Mouse (Mus musculus) neural tube, embryonic 15.5 days (tissue): ENCODE data around the gene Zfp595. TPM values are rescaled to one million over a fixed set of nuclear protein-coding genes. Genes with fewer than 3 reads are reported as not detected.
"Not testable (repeated sequence)": the region's sequence is repeated elsewhere in the genome, so short reads cannot be mapped to it uniquely, and the experiment has no call there.

Source experiments
- ATAC-seq: fragments of 200-750 bp; cut with Nextera tagmentation; 2 replicates; pipeline ENCODE4 v1.8.0; 2017; ENCODE audit warnings: mild to moderate bottlenecking, moderate TSS enrichment, moderate library complexity; ENCODE audit not compliant: low FRiP score
- H3K27ac ChIP-seq: fragments of 300-500 bp; sonication (generic); replicated peaks from 2 replicates; pipeline ENCODE4 v1.5.1; 2015; ENCODE audit warnings: mild to moderate bottlenecking, inconsistent platforms
- H3K27me3 ChIP-seq: fragments of 300-500 bp; sonication (generic); replicated peaks from 2 replicates; pipeline ENCODE4 v1.6.1; 2015; ENCODE audit warnings: inconsistent platforms
- H3K36me3 ChIP-seq: fragments of 300-500 bp; sonication (generic); 2 replicates; pipeline ENCODE4 v1.6.1; 2015; ENCODE audit warnings: inconsistent platforms
- H3K4me1 ChIP-seq: fragments of 300-500 bp; sonication (generic); 2 replicates; pipeline ENCODE4 v1.6.1; 2015; ENCODE audit warnings: inconsistent platforms
- H3K4me2 ChIP-seq: fragments of 300-500 bp; sonication (generic); 2 replicates; pipeline ENCODE4 v1.6.1; 2015; ENCODE audit warnings: inconsistent platforms, mild to moderate bottlenecking, moderate library complexity
- H3K4me3 ChIP-seq: fragments of 300-500 bp; sonication (generic); replicated peaks from 2 replicates; pipeline ENCODE4 v1.5.1; 2015; ENCODE audit warnings: mild to moderate bottlenecking, inconsistent platforms
- H3K9ac ChIP-seq: fragments of 300-500 bp; sonication (generic); replicated peaks from 2 replicates; pipeline ENCODE4 v1.6.1; 2015; ENCODE audit warnings: mild to moderate bottlenecking, inconsistent platforms
- H3K9me3 ChIP-seq: fragments of 300-500 bp; sonication (generic); replicated peaks from 2 replicates; pipeline ENCODE4 v1.6.1; 2016; ENCODE audit warnings: inconsistent platforms
- WGBS: fragments of 180-500 bp; shearing (Covaris S2); methylation state at CpG from one replicate; pipeline ENCODE4 v1.1.7; 2015; ENCODE audit warnings: mixed read lengths; 5-methylcytosine and 5-hydroxymethylcytosine counted together
- polyA plus RNA-seq: library from polyadenylated mRNA; unstranded; fragments of >200 nt; fragmentation: Nextera tagmentation; extraction: Ambion mirVana; gene quantifications from 2 replicates; pipeline ENCODE4 v1.2.1, GENCODE M21; 2015

Gene Zfp595
- polyA plus RNA-seq, 1 experiment from 2014 or later = 1.7 TPM

- ATAC-seq = peak; percentile 78
- not testable (repeated sequence) for H3K27me3 ChIP-seq, H3K9me3 ChIP-seq, H3K36me3 ChIP-seq
- Histone ChIP-seq H3K9ac (peak overlapping the region; percentile 75), H3K4me1 (peaks cover 13% of the 10 kb centered on the region), H3K4me3 (peak overlapping the region; percentile 78), H3K4me2 (peak overlapping the region; percentile 81), H3K27ac (peak overlapping the region; percentile 77)
- 52% methylated on average over 8 of the region's 9 CpGs for WGBS
Observed at GRCm38 (mm10) chr13:67269383-67270065, 62.8 kb downstream of the Zfp595 start.

GRCm38 (mm10) chr13:67268568-67269369 lies 63.6 kb downstream of the Zfp595 start:
- ATAC-seq = peak; percentile 100
- H3K9me3 ChIP-seq = no peaks in the 10 kb centered on the region
- H3K4me3 ChIP-seq = peak overlapping the region; percentile 78
- H3K4me2 ChIP-seq = peak overlapping the region; percentile 81
- H3K36me3 ChIP-seq = peaks cover 6% of the 10 kb centered on the region
- no peaks in the 10 kb centered on the region for H3K27me3 ChIP-seq
- peak overlapping the region; percentile 75 for H3K9ac ChIP-seq
- peaks cover 13% of the 10 kb centered on the region for H3K4me1 ChIP-seq
- H3K27ac ChIP-seq = peak overlapping the region; percentile 77
- WGBS = 8% methylated on average over 18 of the region's 18 CpGs

Other genes starting within 250 kb of the Zfp595 start
- 7.5 and 8.3 TPM in 2 replicates for gene Zfp708, start 234.6 kb downstream of the Zfp595 start, polyA plus RNA-seq
- 0.99 and 1.5 TPM in 2 replicates for gene Gm28557, start 224.0 kb downstream of the Zfp595 start, polyA plus RNA-seq
- 0.17 and 0.19 TPM in 2 replicates for gene Rslcan18, start 216.3 kb downstream of the Zfp595 start, polyA plus RNA-seq
- 4.4 and 4.5 TPM in 2 replicates for gene Zfp759, start 210.9 kb downstream of the Zfp595 start, polyA plus RNA-seq
- gene Rsl1, start 159.4 kb downstream of the Zfp595 start, polyA plus RNA-seq = 6.2 and 7.0 TPM in 2 replicates
- 1.8 and 2.6 TPM in 2 replicates for gene Zfp455, start 138.1 kb downstream of the Zfp595 start, polyA plus RNA-seq
- 4.8 and 4.9 TPM in 2 replicates for gene Zfp458, start 54.1 kb downstream of the Zfp595 start, polyA plus RNA-seq
- 1.7 and 2.0 TPM in 2 replicates for gene Zfp457, start 26.1 kb downstream of the Zfp595 start, polyA plus RNA-seq
- not detected in 2 replicates for gene Gm28044, start 28.0 kb upstream of the Zfp595 start, polyA plus RNA-seq
- gene Zfp953, start 28.0 kb upstream of the Zfp595 start, polyA plus RNA-seq = 0.56 and 0.77 TPM in 2 replicates
- gene Gm28041, start 43.2 kb upstream of the Zfp595 start, polyA plus RNA-seq = 0.27 TPM in 1 of 2 replicates, not detected in the other
- 0.65 and 1.1 TPM in 2 replicates for gene Zfp456, start 43.2 kb upstream of the Zfp595 start, polyA plus RNA-seq
- gene Zfp429, start 67.2 kb upstream of the Zfp595 start, polyA plus RNA-seq = 4.0 and 5.5 TPM in 2 replicates
- gene Zfp459, start 88.8 kb upstream of the Zfp595 start, polyA plus RNA-seq = 0.50 and 1.6 TPM in 2 replicates
- 5.1 and 7.6 TPM in 2 replicates for gene Zfp874a, start 119.1 kb upstream of the Zfp595 start, polyA plus RNA-seq
- 2.5 and 3.7 TPM in 2 replicates for gene Zfp874b, start 151.7 kb upstream of the Zfp595 start, polyA plus RNA-seq
- gene Zfp58, start 168.0 kb upstream of the Zfp595 start, polyA plus RNA-seq = 10.4 and 11.2 TPM in 2 replicates
- gene Gm26965, start 193.6 kb upstream of the Zfp595 start, polyA plus RNA-seq = not detected in 2 replicates
- gene Zfp87, start 193.6 kb upstream of the Zfp595 start, polyA plus RNA-seq = 30.4 and 37.0 TPM in 2 replicates
- 13.1 and 13.2 TPM in 2 replicates for gene Zfp748, start 221.3 kb upstream of the Zfp595 start, polyA plus RNA-seq